Mouse (Mus musculus) megakaryocyte, embryonic 14.5 days (primary cell): ENCODE measurements at regions not wholly inside any gene's neighbourhood (a gene's known extent, or its start where the extent isn't known, plus 50 kb on each side); places are given as distances from the start of the nearest gene placed in this dataset.

ENCODE experiments used
- H3K27me3 ChIP-seq: replicated peaks from 2 replicates; pipeline ENCODE3; 2012; ENCODE audit warnings: inconsistent platforms
- H3K36me3 ChIP-seq: replicated peaks from 2 replicates; pipeline ENCODE3; 2012; ENCODE audit warnings: low read length, inconsistent platforms, mixed read lengths
- H3K4me1 ChIP-seq: 2 replicates; pipeline ENCODE4 v1.6.1; 2012; ENCODE audit warnings: inconsistent platforms
- H3K4me3 ChIP-seq: replicated peaks from 2 replicates; pipeline ENCODE3; 2012; ENCODE audit warnings: moderate library complexity, mild to moderate bottlenecking, inconsistent platforms
- H3K9me3 ChIP-seq: 2 replicates; pipeline ENCODE4 v1.6.1; 2012; ENCODE audit warnings: inconsistent platforms
- FLI1 ChIP-seq: IDR thresholded peaks from 2 replicates; pipeline ENCODE4 v1.6.1; 2012; ENCODE audit warnings: low read length, inconsistent platforms, mixed read lengths
- GATA1 ChIP-seq: IDR thresholded peaks from 3 replicates; pipeline ENCODE4 v1.6.1; 2012; ENCODE audit warnings: mixed read lengths, low read length, inconsistent platforms, borderline replicate concordance

DNA sequence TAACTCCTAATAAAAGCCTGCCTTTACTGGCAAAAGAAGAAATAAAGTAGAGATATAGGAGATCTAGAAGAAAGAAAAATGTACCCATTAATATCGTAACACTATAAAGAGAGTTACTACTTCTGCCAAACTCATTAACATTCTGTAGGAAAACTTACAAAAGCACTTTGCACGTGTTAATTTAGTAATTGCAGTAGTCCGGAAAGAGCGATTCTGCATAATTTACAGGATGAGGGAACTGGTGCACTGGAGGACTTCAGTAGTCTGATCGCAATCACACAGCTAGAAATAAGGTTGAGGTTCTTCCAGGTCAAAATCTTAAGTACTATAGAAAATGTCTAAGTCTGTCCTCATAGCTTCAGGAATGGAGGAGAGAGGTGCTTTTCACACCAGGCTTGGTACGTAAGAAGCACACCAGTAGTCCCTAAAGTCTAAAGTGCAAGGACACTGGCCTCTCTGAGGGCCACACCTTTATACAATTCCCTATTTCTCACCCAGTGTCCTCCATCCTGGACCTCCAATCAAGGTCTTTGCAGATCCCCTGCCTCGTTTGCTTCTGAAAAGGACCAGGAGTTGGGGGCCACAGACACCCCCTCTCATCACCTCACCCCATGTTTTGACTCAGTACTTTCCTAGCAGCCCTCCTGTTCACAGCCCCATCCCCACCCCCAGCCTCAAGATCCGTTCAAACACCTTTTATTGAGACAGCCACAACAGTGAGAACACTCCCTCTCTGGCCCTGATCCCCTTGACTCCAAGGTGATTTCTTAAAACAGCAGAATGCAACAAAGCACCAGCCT lies 251.0 kb upstream of the Prkcq start:
- Histone ChIP-seq H3K36me3 (no peaks in the 10 kb centered on the region), H3K27me3 (no peaks in the 10 kb centered on the region), H3K9me3 (no peaks in the 10 kb centered on the region), H3K4me1 (no peaks in the 10 kb centered on the region), H3K4me3 (no peak overlapping the region)
- TF ChIP-seq FLI1 (no peak), GATA1 (no peak)

DNA sequence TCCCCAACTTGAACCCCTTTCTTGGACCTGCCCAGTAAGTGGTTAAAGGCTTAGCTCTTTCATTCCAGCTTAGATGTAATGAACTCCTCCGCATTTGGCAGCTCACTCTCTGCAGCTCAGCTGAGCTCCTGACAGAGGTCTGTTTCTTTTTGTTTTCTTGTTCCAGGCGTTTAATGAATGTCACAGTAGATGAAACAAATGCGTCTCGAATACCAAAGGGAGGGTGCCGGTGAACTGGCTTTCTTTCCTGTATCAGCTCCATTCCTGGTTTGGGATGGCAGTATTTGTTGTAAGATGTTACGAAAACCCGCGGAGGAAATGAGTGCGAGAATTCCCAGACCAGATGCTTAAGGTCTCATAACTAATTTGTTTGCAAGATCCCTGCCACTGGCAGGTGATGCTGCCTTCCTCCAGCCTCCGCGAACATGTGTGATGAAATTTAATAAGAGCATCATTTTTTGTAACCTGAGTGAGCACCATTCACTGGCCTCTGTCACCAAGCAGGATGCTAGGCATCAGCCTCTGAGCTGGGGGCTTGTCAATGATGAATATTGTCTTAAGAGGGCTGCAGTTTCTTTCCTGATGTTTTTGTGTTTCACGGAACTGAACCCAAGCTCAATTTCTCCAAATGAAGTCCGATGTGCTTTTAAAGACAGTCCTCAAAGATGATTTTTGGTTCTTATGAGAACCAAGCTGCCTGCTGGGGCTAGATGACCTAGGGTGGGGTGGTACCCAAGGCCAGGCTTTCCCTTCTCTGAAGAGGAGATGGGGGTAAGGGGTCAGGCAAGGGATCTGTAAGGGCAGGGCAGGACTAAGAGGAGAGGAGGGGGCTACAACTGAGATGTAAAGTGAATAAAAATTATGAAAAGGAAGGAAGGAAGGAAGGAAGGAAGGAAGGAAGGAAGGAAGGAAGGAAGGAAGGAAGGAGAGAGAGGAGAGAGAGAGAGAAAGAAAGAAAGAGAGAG lies 250.1 kb upstream of the Prkcq start:
- Histone ChIP-seq H3K9me3 (no peaks in the 10 kb centered on the region), H3K36me3 (no peaks in the 10 kb centered on the region), H3K4me1 (no peaks in the 10 kb centered on the region), H3K27me3 (no peaks in the 10 kb centered on the region), H3K4me3 (no peak overlapping the region)
- TF ChIP-seq FLI1 (no peak), GATA1 (no peak)

DNA sequence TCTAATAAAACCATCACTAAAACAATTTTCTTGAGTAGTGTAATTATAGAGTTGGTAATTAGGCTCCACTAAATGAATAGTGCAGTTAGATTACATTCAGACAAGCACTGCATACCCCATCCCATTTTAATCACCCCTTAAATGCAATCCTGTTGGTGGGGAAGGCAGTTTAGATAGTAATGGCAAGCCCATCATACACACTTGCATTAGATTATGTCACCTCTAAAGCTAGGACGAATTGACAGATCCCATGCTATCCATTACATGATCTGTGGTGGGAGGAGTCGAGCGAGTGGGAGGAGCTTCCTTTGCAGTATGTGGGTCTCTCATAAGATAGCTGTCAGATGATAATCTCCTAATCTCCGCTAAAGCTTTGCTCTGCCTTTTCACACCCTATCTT lies 247.9 kb upstream of the Prkcq start:
- H3K36me3 ChIP-seq = no peaks in the 10 kb centered on the region
- TF ChIP-seq GATA1 (no peak), FLI1 (no peak)
- H3K27me3 ChIP-seq = no peaks in the 10 kb centered on the region
- H3K4me3 ChIP-seq = no peak overlapping the region
- H3K9me3 ChIP-seq = no peaks in the 10 kb centered on the region
- no peaks in the 10 kb centered on the region for H3K4me1 ChIP-seq

DNA sequence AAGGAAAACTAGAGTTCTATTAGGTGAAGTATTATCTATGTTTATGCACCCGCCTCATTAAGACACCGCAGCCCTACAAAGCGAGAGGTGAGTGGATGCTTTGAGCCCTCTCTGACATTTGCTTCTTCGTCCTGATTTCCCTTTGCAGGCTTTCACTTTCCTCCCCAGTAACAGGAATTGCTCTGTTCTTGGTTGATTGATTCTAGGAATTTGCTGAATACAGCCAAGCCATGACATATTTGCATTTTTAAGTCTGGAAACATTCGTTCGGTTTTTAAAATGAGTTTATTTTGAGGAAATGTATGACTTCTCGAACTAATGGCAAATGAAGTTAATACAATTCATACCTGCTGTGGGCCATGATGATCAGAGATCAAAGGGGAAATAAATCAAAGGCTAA lies 246.5 kb upstream of the Prkcq start:
- Histone ChIP-seq H3K27me3 (no peaks in the 10 kb centered on the region), H3K9me3 (no peaks in the 10 kb centered on the region), H3K4me3 (no peak overlapping the region), H3K4me1 (no peaks in the 10 kb centered on the region), H3K36me3 (no peaks in the 10 kb centered on the region)
- TF ChIP-seq FLI1 (no peak), GATA1 (no peak)

DNA sequence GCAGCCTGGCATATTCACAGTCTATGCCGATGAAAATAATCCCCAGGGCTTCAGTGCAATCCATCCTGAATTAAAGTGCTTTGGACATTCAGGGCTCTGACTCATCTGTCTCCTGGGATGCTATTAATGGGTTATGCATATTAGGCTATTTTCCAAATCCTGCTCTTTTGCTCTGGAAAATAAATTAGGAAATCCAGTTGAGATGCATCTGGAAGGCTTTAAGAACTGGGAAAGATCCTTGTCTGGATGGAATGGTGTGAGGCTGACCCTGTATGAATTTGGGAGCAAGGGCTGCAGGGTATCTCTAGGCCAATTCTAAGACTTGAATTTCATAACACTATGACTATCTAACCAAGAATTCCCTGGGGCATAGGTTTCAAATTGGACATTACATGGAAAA lies 234.5 kb upstream of the Prkcq start:
- no peaks in the 10 kb centered on the region for H3K4me1 ChIP-seq
- H3K27me3 ChIP-seq = no peaks in the 10 kb centered on the region
- H3K4me3 ChIP-seq = no peak overlapping the region
- no peaks in the 10 kb centered on the region for H3K9me3 ChIP-seq
- no peaks in the 10 kb centered on the region for H3K36me3 ChIP-seq
- TF ChIP-seq FLI1 = no peak

DNA sequence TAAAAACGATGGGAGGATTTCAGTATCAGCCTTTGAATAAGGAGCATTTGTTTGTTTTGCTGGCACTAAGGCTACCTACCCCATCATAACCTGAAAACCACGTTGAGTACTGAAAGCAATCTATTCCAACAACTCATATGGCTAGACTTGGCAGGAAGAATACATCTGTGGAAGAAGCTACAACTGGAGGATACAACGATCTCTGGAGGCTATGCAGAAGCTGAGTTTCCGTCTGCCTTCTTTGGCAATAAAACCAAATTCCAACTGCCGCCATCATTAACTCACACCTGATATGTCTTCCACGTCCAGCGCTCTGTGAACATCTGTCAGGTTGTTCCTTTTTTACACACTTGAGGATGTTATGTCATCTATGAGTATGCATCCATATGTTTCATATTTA lies 206.7 kb upstream of the Prkcq start:
- H3K4me1 ChIP-seq = no peaks in the 10 kb centered on the region
- no peaks in the 10 kb centered on the region for H3K9me3 ChIP-seq
- no peaks in the 10 kb centered on the region for H3K27me3 ChIP-seq
- H3K4me3 ChIP-seq = no peak overlapping the region
- no peak for TF ChIP-seq FLI1
- TF ChIP-seq GATA1 = no peak
- H3K36me3 ChIP-seq = no peaks in the 10 kb centered on the region

DNA sequence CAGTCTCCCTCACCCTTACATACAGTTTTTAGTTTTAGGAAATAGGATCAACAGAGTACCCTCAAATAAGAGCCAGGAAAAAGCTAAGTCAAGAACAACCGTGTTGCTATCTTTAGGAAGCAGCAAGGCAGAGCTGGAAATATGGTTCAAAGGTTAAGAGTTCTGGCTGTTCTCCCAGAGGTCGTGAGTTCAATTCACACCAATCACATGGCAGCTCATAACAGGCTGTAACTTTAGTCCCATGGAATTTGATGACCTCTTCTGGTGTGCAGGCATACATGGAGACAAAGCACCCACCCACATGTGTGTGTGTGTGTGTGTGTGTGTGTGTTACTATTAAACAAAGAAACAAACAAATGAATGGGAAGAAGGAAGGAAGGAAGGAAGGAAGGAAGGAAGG lies 205.0 kb upstream of the Prkcq start:
- TF ChIP-seq GATA1 (no peak), FLI1 (no peak)
- Histone ChIP-seq H3K9me3 (no peaks in the 10 kb centered on the region), H3K4me3 (no peak overlapping the region), H3K4me1 (no peaks in the 10 kb centered on the region), H3K27me3 (no peaks in the 10 kb centered on the region), H3K36me3 (no peaks in the 10 kb centered on the region)

DNA sequence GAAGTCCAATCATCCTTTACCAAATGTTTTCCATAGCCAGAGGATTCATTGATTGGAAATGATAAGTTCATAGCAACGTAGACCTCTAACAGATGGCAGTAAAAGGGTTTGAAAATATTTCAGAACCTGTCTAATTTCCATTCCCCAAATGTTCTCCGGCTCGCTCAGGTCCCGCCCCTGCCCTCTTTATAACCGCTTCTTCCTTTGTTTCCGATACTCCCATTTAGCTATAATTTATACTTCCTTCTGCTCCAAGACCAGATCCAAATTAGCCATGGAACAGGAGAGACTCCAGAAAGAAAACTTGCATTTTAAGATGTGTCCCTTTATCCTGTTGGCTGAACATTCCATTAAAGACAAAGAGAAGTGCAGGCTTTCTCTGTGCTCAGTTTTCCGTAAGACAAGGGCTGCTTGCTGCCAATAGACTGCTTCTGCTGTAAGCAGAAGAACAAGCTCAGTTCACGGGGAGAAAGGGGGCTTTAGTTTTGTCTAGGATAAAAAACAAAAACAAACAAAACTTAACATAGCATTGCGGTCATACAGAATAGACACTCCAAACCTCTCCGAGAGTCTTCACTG lies 202.7 kb upstream of the Prkcq start:
- Histone ChIP-seq H3K9me3 (no peaks in the 10 kb centered on the region), H3K36me3 (no peaks in the 10 kb centered on the region), H3K27me3 (no peaks in the 10 kb centered on the region), H3K4me1 (no peaks in the 10 kb centered on the region), H3K4me3 (no peak overlapping the region)
- TF ChIP-seq GATA1 (no peak), FLI1 (no peak)

DNA sequence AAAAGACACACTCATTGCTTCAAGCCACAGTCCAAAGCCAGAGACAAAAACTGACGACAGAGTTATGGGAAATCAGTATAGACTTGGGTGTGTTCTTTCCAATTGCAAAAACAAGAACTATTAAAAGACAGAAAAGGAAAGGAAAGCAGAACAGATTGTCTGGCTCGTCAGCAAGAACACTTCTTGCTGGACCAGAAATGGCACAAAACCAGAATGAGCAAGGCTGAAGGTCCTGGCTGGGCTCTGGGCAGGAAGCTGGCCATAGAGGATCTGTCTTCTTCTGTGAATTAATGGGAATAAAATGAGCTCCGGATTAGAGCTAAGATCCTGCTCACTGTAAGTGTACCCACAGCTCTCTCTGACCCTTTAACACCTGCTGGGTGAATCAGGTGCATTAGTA lies 199.9 kb upstream of the Prkcq start:
- Histone ChIP-seq H3K4me1 (no peaks in the 10 kb centered on the region), H3K27me3 (no peaks in the 10 kb centered on the region), H3K9me3 (no peaks in the 10 kb centered on the region), H3K4me3 (no peak overlapping the region), H3K36me3 (no peaks in the 10 kb centered on the region)
- TF ChIP-seq GATA1 = no peak
- no peak for TF ChIP-seq FLI1

DNA sequence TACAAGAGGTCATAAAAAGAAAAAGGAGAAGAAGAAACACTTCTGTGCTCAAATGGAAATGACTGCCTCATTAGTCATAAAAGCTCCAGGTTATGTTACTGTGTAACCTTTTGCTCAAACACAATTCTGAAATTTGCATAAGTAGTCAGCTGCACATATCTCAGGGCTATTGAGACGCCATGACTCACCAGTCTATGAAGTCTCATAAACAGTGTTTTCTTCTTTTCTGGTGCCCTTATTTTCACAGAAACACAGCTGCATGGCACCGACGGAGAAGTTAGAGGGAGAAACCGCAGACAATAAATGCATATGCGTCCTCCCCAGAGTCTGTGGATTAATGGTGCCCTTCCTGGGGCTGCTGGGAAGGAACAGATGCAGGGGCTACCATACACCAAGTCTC lies 193.1 kb upstream of the Prkcq start:
- Histone ChIP-seq H3K9me3 (no peaks in the 10 kb centered on the region), H3K4me3 (no peak overlapping the region), H3K36me3 (no peaks in the 10 kb centered on the region), H3K27me3 (no peaks in the 10 kb centered on the region), H3K4me1 (no peaks in the 10 kb centered on the region)
- TF ChIP-seq GATA1 (no peak), FLI1 (no peak)
